Mouse (Mus musculus) lung, postnatal 25 days (tissue): ENCODE measurements around the gene Mcat.

Experiments
- DNase-seq: peaks from one replicate; pipeline ENCODE4 v3.0.0; 2022; ENCODE audit warnings: low spot score

Gene Mcat

GRCm38 (mm10) chr15:83563327-83563856 is at the start of gene Mcat, which contains the start of gene Tspo:
Gene Mcat, minus strand, starts transcription at chr15:83563787.
Gene Tspo, plus strand, starts transcription at chr15:83563592.
- DNase-seq, result peak; percentile 78

- peak; percentile 81 for DNase-seq
These were observed 43.7 kb upstream of the Mcat start for GRCm38 (mm10) chr15:83607115-83607802.

- DNase-seq, result no peak
These were observed 43.1 kb upstream of the Mcat start for GRCm38 (mm10) chr15:83606700-83607099.

- no peak for DNase-seq
These were observed 42.6 kb upstream of the Mcat start for GRCm38 (mm10) chr15:83606216-83606615.

GRCm38 (mm10) chr15:83603426-83603825 is 39.8 kb upstream of the Mcat start:
- no peak for DNase-seq

- DNase-seq, result no peak
These were observed 39.4 kb upstream of the Mcat start for GRCm38 (mm10) chr15:83603046-83603396.

GRCm38 (mm10) chr15:83602372-83603045 is 38.9 kb upstream of the Mcat start:
- DNase-seq, result peak; percentile 71

- no peak for DNase-seq
These were observed 37.6 kb upstream of the Mcat start for GRCm38 (mm10) chr15:83601185-83601584.

GRCm38 (mm10) chr15:83596833-83597232 is 33.2 kb upstream of the Mcat start:
- no peak for DNase-seq

GRCm38 (mm10) chr15:83595364-83595711 is 31.8 kb upstream of the Mcat start:
- no peak for DNase-seq

GRCm38 (mm10) chr15:83594513-83595363 is 31.2 kb upstream of the Mcat start, which contains the start of gene Ttll12:
Gene Ttll12, minus strand, starts transcription at chr15:83595157.
- DNase-seq, result peak; percentile 93

GRCm38 (mm10) chr15:83593702-83594512 is 30.3 kb upstream of the Mcat start:
- DNase-seq, result no peak

- DNase-seq, result no peak
These were observed 29.6 kb upstream of the Mcat start for GRCm38 (mm10) chr15:83593189-83593585.

- DNase-seq, result no peak
These were observed 28.9 kb upstream of the Mcat start for GRCm38 (mm10) chr15:83592260-83593188.

GRCm38 (mm10) chr15:83591758-83592157 is 28.2 kb upstream of the Mcat start:
- DNase-seq, result no peak

GRCm38 (mm10) chr15:83590841-83591240 is 27.3 kb upstream of the Mcat start:
- no peak for DNase-seq

- DNase-seq, result no peak
These were observed 21.2 kb upstream of the Mcat start for GRCm38 (mm10) chr15:83584741-83585220.

- DNase-seq, result peak; percentile 69
These were observed 20.0 kb upstream of the Mcat start for GRCm38 (mm10) chr15:83583419-83584156.

GRCm38 (mm10) chr15:83582931-83583330 is 19.3 kb upstream of the Mcat start:
- DNase-seq, result no peak

- DNase-seq, result no peak
These were observed 13.1 kb upstream of the Mcat start for GRCm38 (mm10) chr15:83576651-83577050.
